ENCODE assay signal across 20 mouse cellular contexts in genomic region chr2:51848491-51848890, GRCm38 (mm10).
DNase-seq lines count a peak whose midpoint lies in the region; ATAC-seq and TF ChIP-seq lines count a peak whose summit lies in the region.
"Had no signal": no experiment of that assay in that cellular context is flagged by ENCODE, and none has a peak within 500 bp of the region (broad histone marks: within the 10 kb centered on the region; RNA-seq: fewer than 3 reads in every experiment).

No protein-coding gene starts in this region.

- intact Hi-C loops in heart, postnatal 36 days (cut with DNase I) = no loop called here

- H3K9me3 ChIP-seq in embryonic facial prominence, embryonic 10.5 days = no peaks in the 10 kb centered on the region
- no peaks in the 10 kb centered on the region for H3K9me3 ChIP-seq in limb, embryonic 12.5 days
- H3K9me3 ChIP-seq in intestine, embryonic 16.5 days (ENCODE audit: control insufficient read depth, low read length) = no peaks in the 10 kb centered on the region
- H3K9me3 ChIP-seq: heart, embryonic 10.5 days; kidney, embryonic 15.5 days; liver, embryonic 12.5 days had no signal

- H3K4me3 ChIP-seq in embryonic facial prominence, embryonic 10.5 days = no peak overlapping the region
- H3K4me3 ChIP-seq in limb, embryonic 12.5 days (replicated peaks) = no peak overlapping the region
- no peak overlapping the region for H3K4me3 ChIP-seq in intestine, embryonic 16.5 days (ENCODE audit: low read length)
- H3K4me3 ChIP-seq: heart, embryonic 10.5 days; kidney, embryonic 15.5 days; liver, embryonic 12.5 days had no signal

- DNase-seq in heart, adult 11 months = peak; percentile 10
- DNase-seq in heart, postnatal 36 days = no peak
- DNase-seq in brain, embryonic 14.5 days (ENCODE audit: low read depth) = peak; percentile 80
- DNase-seq in embryonic facial prominence, embryonic 10.5 days (ENCODE audit: low spot score) = peak; percentile 73
- DNase-seq in left cerebral cortex, adult 9 months (ENCODE audit: low spot score in 2 of 2) = no peak
- DNase-seq in adrenal gland, adult 8-10 months = no peak
- DNase-seq: adrenal gland, postnatal 14 days; cerebellum, adult 2 months; gastrocnemius, postnatal 25 days; heart, postnatal 10 days; lung, embryonic 14.5 days; right cerebral cortex, adult 18-20 months; thymus, adult 18-20 months had no signal

- no peaks in the 10 kb centered on the region for H3K36me3 ChIP-seq in embryonic facial prominence, embryonic 10.5 days (replicated peaks)
- H3K36me3 ChIP-seq in limb, embryonic 12.5 days = no peaks in the 10 kb centered on the region
- no peaks in the 10 kb centered on the region for H3K36me3 ChIP-seq in intestine, embryonic 16.5 days (ENCODE audit: control insufficient read depth, insufficient read depth, low read length)
- H3K36me3 ChIP-seq: heart, embryonic 10.5 days; kidney, embryonic 15.5 days; liver, embryonic 12.5 days had no signal

- no peak for TF ChIP-seq POLR2A in brain, embryonic 14.5 days (IDR thresholded peaks at IDR 0.05; ENCODE audit: borderline replicate concordance, extremely low read depth, insufficient read depth, insufficient read length, poor library complexity, severe bottlenecking)

- H3K9ac ChIP-seq in limb, embryonic 12.5 days (replicated peaks) = no peak overlapping the region
- no peak overlapping the region for H3K9ac ChIP-seq in intestine, embryonic 16.5 days (ENCODE audit: low read depth, low read length)
- H3K9ac ChIP-seq: kidney, embryonic 15.5 days; liver, embryonic 12.5 days; lung, embryonic 14.5 days had no signal

- TF ChIP-seq CTCF in brain, embryonic 14.5 days (IDR thresholded peaks at IDR 0.05; ENCODE audit: borderline replicate concordance, extremely low read depth, insufficient read depth, insufficient read length) = no peak

- peak overlapping the region; percentile 51 for H3K27ac ChIP-seq in embryonic facial prominence, embryonic 10.5 days (replicated peaks)
- peak overlapping the region; percentile 50; the same call in 1 of the 2 replicates for H3K27ac ChIP-seq in limb, embryonic 12.5 days
- no peak overlapping the region for H3K27ac ChIP-seq in intestine, embryonic 16.5 days (ENCODE audit: low read length)
- H3K27ac ChIP-seq: heart, embryonic 10.5 days; kidney, embryonic 15.5 days; liver, embryonic 12.5 days; macrophage had no signal

- WGBS in embryonic facial prominence, embryonic 10.5 days = 34% methylated on average over 2 of the region's 2 CpGs
- 10% methylated on average over 2 of the region's 2 CpGs for WGBS in limb, embryonic 12.5 days
- 37% methylated on average over 2 of the region's 2 CpGs for WGBS in intestine, embryonic 16.5 days

- peaks cover 62% of the 10 kb centered on the region for H3K4me1 ChIP-seq in embryonic facial prominence, embryonic 10.5 days
- H3K4me1 ChIP-seq in limb, embryonic 12.5 days (replicated peaks) = peaks cover 53% of the 10 kb centered on the region
- H3K4me1 ChIP-seq in intestine, embryonic 16.5 days (ENCODE audit: control insufficient read depth, insufficient read depth, low read length) = no peaks in the 10 kb centered on the region
- H3K4me1 ChIP-seq: heart, embryonic 10.5 days; kidney, embryonic 15.5 days; liver, embryonic 12.5 days had no signal

- H3K27me3 ChIP-seq in embryonic facial prominence, embryonic 10.5 days (replicated peaks; ENCODE audit: low read depth, poor library complexity, severe bottlenecking) = 0 out of 2 replicates have a peak, but pooled peaks cover 5% of the 10 kb centered on the region
- no peaks in the 10 kb centered on the region for H3K27me3 ChIP-seq in limb, embryonic 12.5 days
- no peaks in the 10 kb centered on the region for H3K27me3 ChIP-seq in intestine, embryonic 16.5 days (replicated peaks; ENCODE audit: control insufficient read depth, insufficient read depth, low read length)
- H3K27me3 ChIP-seq: kidney, embryonic 15.5 days; liver, embryonic 12.5 days had no signal

- H3K4me2 ChIP-seq in limb, embryonic 12.5 days = no peak overlapping the region
- no peak overlapping the region for H3K4me2 ChIP-seq in intestine, embryonic 16.5 days (ENCODE audit: low read depth, low read length)
- H3K4me2 ChIP-seq: kidney, embryonic 15.5 days; liver, embryonic 12.5 days; lung, embryonic 14.5 days had no signal

- ATAC-seq in limb, embryonic 12.5 days (ENCODE audit: insufficient number of reproducible peaks, insufficient read depth, low FRiP score, low TSS enrichment, low read depth) = no peak
- ATAC-seq in intestine, embryonic 16.5 days = no peak
- ATAC-seq: inflammation-experienced regulatory T-cells, adult 6 months; liver, embryonic 12.5 days had no signal

Comparison
In these comparisons a context has a peak if more than half of its experiments do, and no peak if none do; other contexts are left out.
1. DNase-seq: peak in heart, adult 11 months (single experiment), brain, embryonic 14.5 days (single experiment) and embryonic facial prominence, embryonic 10.5 days (single experiment); none in heart, postnatal 36 days (0 of 2), left cerebral cortex, adult 9 months (0 of 2) and adrenal gland, adult 8-10 months (single experiment).